In genomic region chr12:81781105-81781909, GRCm38 (mm10) we compare ENCODE assay signal across 7 mouse cellular contexts. TPM values are rescaled to one million over a fixed set of nuclear protein-coding genes. Genes with fewer than 3 reads are reported as not detected.
DNase-seq lines count a peak whose midpoint lies in the region; ATAC-seq and TF ChIP-seq lines count a peak whose summit lies in the region.

Gene Map3k9 (minus strand): TSS chr12:81781175.

- intact Hi-C loops in heart, adult 2 months (cut with DNase I), result no loop called here

- H3K9ac ChIP-seq in embryonic facial prominence, embryonic 13.5 days, result peak within 1 kb of the TSS; percentile 74
- peak within 1 kb of the TSS; percentile 41 for H3K9ac ChIP-seq in heart, adult 2 months (ENCODE audit: low read depth, low read length)
- H3K9ac ChIP-seq in limb, embryonic 11.5 days (ENCODE audit: low read length), result peak within 1 kb of the TSS; percentile 57
- peak within 1 kb of the TSS; percentile 91 for H3K9ac ChIP-seq in midbrain, embryonic 13.5 days (replicated peaks)

- peak within 1 kb of the TSS; percentile 93 for H3K4me2 ChIP-seq in embryonic facial prominence, embryonic 13.5 days
- peak within 1 kb of the TSS; percentile 92 for H3K4me2 ChIP-seq in limb, embryonic 11.5 days (ENCODE audit: low read depth, severe bottlenecking)
- H3K4me2 ChIP-seq in midbrain, embryonic 13.5 days (replicated peaks), result peak within 1 kb of the TSS; percentile 73

- no peaks in the 10 kb centered on the region for H3K9me3 ChIP-seq in embryonic facial prominence, embryonic 13.5 days
- H3K9me3 ChIP-seq in limb, embryonic 11.5 days (ENCODE audit: control insufficient read depth, low read length), result no peaks in the 10 kb centered on the region
- no peaks in the 10 kb centered on the region for H3K9me3 ChIP-seq in midbrain, embryonic 13.5 days

- peak; percentile 91 for ATAC-seq in embryonic facial prominence, embryonic 13.5 days (ENCODE audit: insufficient number of reproducible peaks, insufficient read depth, low FRiP score, low TSS enrichment, low read depth)
- peak; percentile 97 for ATAC-seq in limb, embryonic 11.5 days (ENCODE audit: insufficient number of reproducible peaks, low FRiP score, low TSS enrichment, low read depth)
- ATAC-seq in midbrain, embryonic 13.5 days, result peak; percentile 98

- TF ChIP-seq POLR2A in heart, adult 2 months (IDR thresholded peaks at IDR 0.05; ENCODE audit: insufficient read depth, low read depth, low read length), result 0 out of 2 replicates have a peak, but pooled peaks have one; percentile 10
- peak; percentile 18 for TF ChIP-seq POLR2A in kidney, adult 2 months (IDR thresholded peaks at IDR 0.05; ENCODE audit: low read depth, low read length)
- peak; percentile 58; the same call in 1 of the 2 replicates for TF ChIP-seq POLR2A in small intestine, adult 2 months (IDR thresholded peaks at IDR 0.05; ENCODE audit: low read depth, low read length)

- TF ChIP-seq EP300 in heart, adult 2 months (IDR thresholded peaks at IDR 0.05; ENCODE audit: insufficient read depth, low read depth, low read length), result no peak

- TF ChIP-seq CTCF in heart, adult 2 months (IDR thresholded peaks at IDR 0.05), result peak; percentile 38
- peak; percentile 22; the same call in 1 of the 2 replicates for TF ChIP-seq CTCF in kidney, adult 2 months (conservative IDR thresholded peaks at IDR 0.05; ENCODE audit: insufficient read depth, insufficient read length, low read depth, low read length)
- TF ChIP-seq CTCF in small intestine, adult 2 months (IDR thresholded peaks at IDR 0.05; ENCODE audit: extremely low read depth, insufficient read length, insufficient replicate concordance, low read depth, low read length), result peak; percentile 15; the same call in 1 of the 2 replicates

- H3K27ac ChIP-seq in embryonic facial prominence, embryonic 13.5 days, result peak within 1 kb of the TSS; percentile 14; the same call in 1 of the 2 replicates
- H3K27ac ChIP-seq in heart, adult 2 months, result no peak within 1 kb of the TSS
- H3K27ac ChIP-seq in kidney, adult 2 months (ENCODE audit: insufficient read depth, low read depth, low read length), result peak within 1 kb of the TSS; percentile 72
- no peak within 1 kb of the TSS for H3K27ac ChIP-seq in limb, embryonic 11.5 days (replicated peaks; ENCODE audit: low read depth, low read length)
- H3K27ac ChIP-seq in midbrain, embryonic 13.5 days, result peak within 1 kb of the TSS; percentile 84
- H3K27ac ChIP-seq in small intestine, adult 2 months (ENCODE audit: insufficient read depth, low read depth, low read length), result peak within 1 kb of the TSS; percentile 63

- under 1% methylated on average over 46 of the region's 56 CpGs for WGBS in embryonic facial prominence, embryonic 13.5 days
- 1% methylated on average over 50 of the region's 56 CpGs for WGBS in heart, adult 2 months
- WGBS in kidney, adult 2 months, result 1% methylated on average over 41 of the region's 56 CpGs
- 2% methylated on average over 46 of the region's 56 CpGs for WGBS in limb, embryonic 11.5 days
- under 1% methylated on average over 38 of the region's 56 CpGs for WGBS in midbrain, embryonic 13.5 days
- 2% methylated on average over 56 of the region's 56 CpGs for WGBS in small intestine, adult 2 months

- peaks cover 58% of the 10 kb centered on the region for H3K27me3 ChIP-seq in embryonic facial prominence, embryonic 13.5 days
- H3K27me3 ChIP-seq in heart, adult 2 months (ENCODE audit: control insufficient read depth, insufficient read depth, low read length), result peaks cover 6% of the 10 kb centered on the region
- no peaks in the 10 kb centered on the region for H3K27me3 ChIP-seq in kidney, adult 2 months (replicated peaks; ENCODE audit: control insufficient read depth, insufficient read depth, low read length)
- H3K27me3 ChIP-seq in limb, embryonic 11.5 days (ENCODE audit: control insufficient read depth, insufficient read depth, low read length), result peaks cover 28% of the 10 kb centered on the region
- H3K27me3 ChIP-seq in midbrain, embryonic 13.5 days, result peaks cover 19% of the 10 kb centered on the region
- no peaks in the 10 kb centered on the region for H3K27me3 ChIP-seq in small intestine, adult 2 months (ENCODE audit: control insufficient read depth, insufficient read depth, low read length)

- peak; percentile 95 to 96 for DNase-seq in adrenal gland, postnatal 36 days
- DNase-seq in heart, adult 2 months, result peak; percentile 93 to 94
- DNase-seq in kidney, adult 2 months, result peak; percentile 97
- peak; percentile 95 for DNase-seq in limb, embryonic 11.5 days (ENCODE audit: low spot score)

- H3K79me2 ChIP-seq in heart, adult 2 months (replicated peaks; ENCODE audit: control insufficient read depth, insufficient read depth, low read length), result no peaks in the 10 kb centered on the region

- peak within 1 kb of the TSS; percentile 63 for H3K4me3 ChIP-seq in embryonic facial prominence, embryonic 13.5 days
- peak within 1 kb of the TSS; percentile 64 for H3K4me3 ChIP-seq in heart, adult 2 months
- H3K4me3 ChIP-seq in kidney, adult 2 months (ENCODE audit: insufficient read depth, low read depth, low read length), result peak within 1 kb of the TSS; percentile 65
- peak within 1 kb of the TSS; percentile 55 for H3K4me3 ChIP-seq in limb, embryonic 11.5 days (ENCODE audit: low read depth, low read length)
- H3K4me3 ChIP-seq in midbrain, embryonic 13.5 days (replicated peaks), result peak within 1 kb of the TSS; percentile 88
- peak within 1 kb of the TSS; percentile 71 for H3K4me3 ChIP-seq in small intestine, adult 2 months (ENCODE audit: low read depth, low read length)

- no peaks in the 10 kb centered on the region for H3K36me3 ChIP-seq in embryonic facial prominence, embryonic 13.5 days
- H3K36me3 ChIP-seq in heart, adult 2 months (ENCODE audit: control insufficient read depth, insufficient read depth, low read length), result no peaks in the 10 kb centered on the region
- no peaks in the 10 kb centered on the region for H3K36me3 ChIP-seq in kidney, adult 2 months (ENCODE audit: control insufficient read depth, insufficient read depth, low read length)
- H3K36me3 ChIP-seq in limb, embryonic 11.5 days (ENCODE audit: control insufficient read depth, insufficient read depth, low read length), result no peaks in the 10 kb centered on the region
- no peaks in the 10 kb centered on the region for H3K36me3 ChIP-seq in midbrain, embryonic 13.5 days
- H3K36me3 ChIP-seq in small intestine, adult 2 months (ENCODE audit: control insufficient read depth, insufficient read depth, low read length), result no peaks in the 10 kb centered on the region

- peaks cover 10% of the 10 kb centered on the region for H3K4me1 ChIP-seq in embryonic facial prominence, embryonic 13.5 days
- H3K4me1 ChIP-seq in heart, adult 2 months (ENCODE audit: control insufficient read depth, insufficient read depth, low read length), result no peaks in the 10 kb centered on the region
- H3K4me1 ChIP-seq in kidney, adult 2 months (ENCODE audit: control insufficient read depth, insufficient read depth, low read length), result no peaks in the 10 kb centered on the region
- peaks cover 5% of the 10 kb centered on the region; the same call in 1 of the 2 replicates for H3K4me1 ChIP-seq in limb, embryonic 11.5 days (ENCODE audit: control insufficient read depth, insufficient read depth, low read length)
- peaks cover 34% of the 10 kb centered on the region for H3K4me1 ChIP-seq in midbrain, embryonic 13.5 days (replicated peaks)
- H3K4me1 ChIP-seq in small intestine, adult 2 months (ENCODE audit: control insufficient read depth, insufficient read depth, insufficient read length, low read length), result peaks cover 3% of the 10 kb centered on the region; the same call in 1 of the 2 replicates

RNA-seq across cellular contexts. Expression of gene Map3k9, which starts in this region (rescaled TPM):
- 1 to 10 TPM; 1.2 to 3.4 TPM for total RNA-seq in adrenal gland, postnatal 36 days (2021)
- polyA plus RNA-seq in embryonic facial prominence, embryonic 13.5 days (2015; fragmentation: Nextera tagmentation; extraction: Ambion mirVana), result 1.3 TPM in 2 replicates
- under 1 TPM; 0.08 to 0.20 TPM for total RNA-seq in heart, adult 2 months (2021)
- polyA plus RNA-seq in heart, adult 2 months (2012; rRNA removed), result 0.20 and 0.29 TPM in 2 replicates
- polyA plus RNA-seq in kidney, adult 2 months (2012; rRNA removed), result 3.4 and 3.9 TPM in 2 replicates
- polyA plus RNA-seq in limb, embryonic 11.5 days (2014; fragmentation: Nextera tagmentation; extraction: Ambion mirVana), result 0.60 and 0.61 TPM in 2 replicates
- polyA plus RNA-seq in midbrain, embryonic 13.5 days (2015; fragmentation: Nextera tagmentation; extraction: Ambion mirVana), result 7.2 and 9.3 TPM in 2 replicates
- 3.1 and 4.8 TPM in 2 replicates for polyA plus RNA-seq in small intestine, adult 2 months (2012; rRNA removed)

Comparison
In these comparisons a context has a peak if more than half of its experiments do, and no peak if none do; other contexts are left out.
1. Peak in DNase-seq, H3K4me3 ChIP-seq and H3K9ac ChIP-seq in heart, adult 2 months; RNA of the gene not detected or under 1 TPM.
2. Peak in DNase-seq, ATAC-seq, H3K4me3 ChIP-seq, H3K9ac ChIP-seq and H3K4me2 ChIP-seq in limb, embryonic 11.5 days; RNA of the gene not detected or under 1 TPM.
3. H3K27ac ChIP-seq: peak in embryonic facial prominence, embryonic 13.5 days (single experiment), kidney, adult 2 months (single experiment), midbrain, embryonic 13.5 days (single experiment) and small intestine, adult 2 months (single experiment); none in heart, adult 2 months (single experiment) and limb, embryonic 11.5 days (single experiment).
4. H3K9ac ChIP-seq: peak in every context shown above with its lines; median percentile 91 in midbrain, embryonic 13.5 days; 74 in embryonic facial prominence, embryonic 13.5 days; 57 in limb, embryonic 11.5 days; 41 in heart, adult 2 months.
5. Peak in every context shown above with its lines, with median percentiles within 50 percentile points of each other: DNase-seq, ATAC-seq, H3K4me2 ChIP-seq, H3K4me3 ChIP-seq, CTCF ChIP-seq and POLR2A ChIP-seq.